Mouse (Mus musculus) G1E (cell line): ENCODE data around the gene Rab10.

ENCODE experiments used
- CTCF ChIP-seq: IDR thresholded peaks from 2 replicates; pipeline ENCODE4 v1.5.1; 2012; ENCODE audit warnings: low read depth, low read length, inconsistent platforms, mixed read lengths
- GATA1 ChIP-seq: IDR thresholded peaks from 2 replicates; pipeline ENCODE4 v1.6.1; 2012; ENCODE audit warnings: borderline replicate concordance, low read length, inconsistent platforms, mixed read lengths
- GATA2 ChIP-seq: IDR thresholded peaks from 2 replicates; pipeline ENCODE4 v1.6.1; 2012; ENCODE audit warnings: low read depth, low read length, inconsistent platforms, borderline replicate concordance
- TAL1 ChIP-seq: conservative IDR thresholded peaks from 2 replicates; pipeline ENCODE4 v1.6.1; 2012; ENCODE audit warnings: low read depth, low read length, inconsistent platforms, mixed read lengths

- TF ChIP-seq GATA2 (no peak), CTCF (no peak), GATA1 (no peak), TAL1 (no peak)
Measured at GRCm38 (mm10) chr12:3261596-3261995, 48.2 kb downstream of the Rab10 start.
